Mouse (Mus musculus) limb, embryonic 13.5 days (tissue): ENCODE data around the gene Plxna1. TPM values are rescaled to one million over a fixed set of nuclear protein-coding genes. Genes with fewer than 3 reads are reported as not detected.

Experiments used
- polyA plus RNA-seq: library from polyadenylated mRNA; unstranded; fragments of >200 nt; fragmentation: Nextera tagmentation; extraction: Ambion mirVana; gene quantifications from 2 replicates; pipeline ENCODE4 v1.2.1, GENCODE M21; 2015

The Plxna1 gene
- polyA plus RNA-seq, 1 experiment from 2014 or later, result 29.6 TPM

Other genes starting within 250 kb of the Plxna1 start
- gene Chchd6, start 233.0 kb upstream of the Plxna1 start, polyA plus RNA-seq, result 55.0 and 59.1 TPM in 2 replicates